Mouse (Mus musculus): ENCODE data around the gene Gm10666. TPM values are rescaled to one million over a fixed set of nuclear protein-coding genes. Genes with fewer than 3 reads are reported as not detected.
"Not testable (repeated sequence)": the region's sequence is repeated elsewhere in the genome, so short reads cannot be mapped to it uniquely, and the experiment has no call there.

Gene Gm10666
- total RNA-seq (2021) = not detected

GRCm38 (mm10) chr7:22134641-22135040 is at the start of gene Gm10666:
Gene Gm10666 (minus strand): TSS chr7:22134741.
- DNase-seq; intact Hi-C loops (cut with DNase I): not testable (repeated sequence)

GRCm38 (mm10) chr7:22163935-22164334 is 29.4 kb upstream of the Gm10666 start, which contains the start of gene Vmn1r142:
Gene Vmn1r142 (minus strand): TSS chr7:22164035.
- DNase-seq; intact Hi-C loops (cut with DNase I): not testable (repeated sequence)

GRCm38 (mm10) chr7:22118145-22118544 is 16.4 kb downstream of the Gm10666 start, which contains the start of gene Gm16451:
Gene Gm16451 (minus strand): TSS chr7:22118245.
- DNase-seq; intact Hi-C loops (cut with DNase I): not testable (repeated sequence)

Other genes starting within 250 kb of the Gm10666 start
- gene Gm5891, start 213.4 kb downstream of the Gm10666 start, total RNA-seq (2021) = not detected
- gene Vmn1r137, start 140.2 kb downstream of the Gm10666 start, total RNA-seq (2021) = not detected
- not detected for gene Vmn1r138, start 105.8 kb downstream of the Gm10666 start, total RNA-seq (2021)
- gene Gm6176, start 78.4 kb downstream of the Gm10666 start, total RNA-seq (2021) = not detected
- not detected for gene Vmn1r139, start 65.7 kb downstream of the Gm10666 start, total RNA-seq (2021)
- not detected for gene Gm16451, start 16.5 kb downstream of the Gm10666 start, total RNA-seq (2021)
- not detected for gene Vmn1r142, start 29.3 kb upstream of the Gm10666 start, total RNA-seq (2021)
- gene Vmn1r143, start 54.6 kb upstream of the Gm10666 start, total RNA-seq (2021) = not detected
- gene Gm8653, start 66.5 kb upstream of the Gm10666 start, total RNA-seq (2021) = not detected
- not detected for gene Gm8453, start 94.7 kb upstream of the Gm10666 start, total RNA-seq (2021)
- not detected for gene Gm4187, start 195.0 kb upstream of the Gm10666 start, total RNA-seq (2021)
- gene Gm8660, start 236.3 kb upstream of the Gm10666 start, total RNA-seq (2021) = not detected

Data from heart, postnatal 10 days (tissue).